Mouse (Mus musculus): ENCODE results near the gene Mrpl55. TPM values are rescaled to one million over a fixed set of nuclear protein-coding genes. Genes with fewer than 3 reads are reported as not detected.

Gene Mrpl55
- polyA plus RNA-seq, 1 experiment from 2014 or later, result 110 TPM

GRCm38 (mm10) chr11:59226787-59227603 is 24.7 kb downstream of the Mrpl55 start:
- no peak for DNase-seq (ENCODE audit: low spot score)

GRCm38 (mm10) chr11:59227604-59228121 is 25.4 kb downstream of the Mrpl55 start:
- DNase-seq (ENCODE audit: low spot score), result no peak

GRCm38 (mm10) chr11:59228122-59228953 is 26.1 kb downstream of the Mrpl55 start, which contains the start of gene Arf1:
TSS of gene Arf1 (minus strand) at chr11:59228270.
- DNase-seq (ENCODE audit: low spot score), result peak; percentile 98

GRCm38 (mm10) chr11:59230144-59230760 is 28.0 kb downstream of the Mrpl55 start:
- peak; percentile 34 for DNase-seq (ENCODE audit: low spot score)

GRCm38 (mm10) chr11:59232797-59233196 is 30.5 kb downstream of the Mrpl55 start:
- DNase-seq (ENCODE audit: low spot score), result no peak

- DNase-seq (ENCODE audit: low spot score), result no peak
Measured at GRCm38 (mm10) chr11:59238525-59239427, 36.5 kb downstream of the Mrpl55 start.

- DNase-seq (ENCODE audit: low spot score), result no peak
Measured at GRCm38 (mm10) chr11:59239428-59239785, 37.1 kb downstream of the Mrpl55 start.

- DNase-seq (ENCODE audit: low spot score), result no peak
Measured at GRCm38 (mm10) chr11:59239796-59240195, 37.5 kb downstream of the Mrpl55 start.

GRCm38 (mm10) chr11:59241841-59242240 is 39.6 kb downstream of the Mrpl55 start:
- DNase-seq (ENCODE audit: low spot score), result no peak

GRCm38 (mm10) chr11:59243856-59244255 is 41.6 kb downstream of the Mrpl55 start:
- DNase-seq (ENCODE audit: low spot score), result no peak

- DNase-seq (ENCODE audit: low spot score), result no peak
Measured at GRCm38 (mm10) chr11:59248101-59248500, 45.8 kb downstream of the Mrpl55 start.

Other genes with a start within 250 kb of the Mrpl55 start
- gene Hist3h2a, start 247.8 kb upstream of the Mrpl55 start, polyA plus RNA-seq (2015; fragmentation: Nextera tagmentation; extraction: Ambion mirVana), result 52.3 and 52.8 TPM in 2 replicates
- 0.29 and 0.44 TPM in 2 replicates for gene Trim17, start 247.8 kb upstream of the Mrpl55 start, polyA plus RNA-seq (2015; fragmentation: Nextera tagmentation; extraction: Ambion mirVana)
- gene Trim11, start 224.4 kb upstream of the Mrpl55 start, polyA plus RNA-seq (2015; fragmentation: Nextera tagmentation; extraction: Ambion mirVana), result 49.6 and 54.0 TPM in 2 replicates
- 0.04 and 0.13 TPM in 2 replicates for gene Obscn, start 66.1 kb upstream of the Mrpl55 start, polyA plus RNA-seq (2015; fragmentation: Nextera tagmentation; extraction: Ambion mirVana)
- 5.3 and 5.7 TPM in 2 replicates for gene Iba57, start 38.7 kb upstream of the Mrpl55 start, polyA plus RNA-seq (2015; fragmentation: Nextera tagmentation; extraction: Ambion mirVana)
- gene Gjc2, start 19.3 kb upstream of the Mrpl55 start, polyA plus RNA-seq (2015; fragmentation: Nextera tagmentation; extraction: Ambion mirVana), result 0.18 and 0.26 TPM in 2 replicates
- 92.3 and 93.0 TPM in 2 replicates for gene Guk1, start 10.3 kb upstream of the Mrpl55 start, polyA plus RNA-seq (2015; fragmentation: Nextera tagmentation; extraction: Ambion mirVana)
- 36.6 and 45.7 TPM in 2 replicates for gene 2310033P09Rik, start 5.8 kb downstream of the Mrpl55 start, polyA plus RNA-seq (2015; fragmentation: Nextera tagmentation; extraction: Ambion mirVana)
- 488 and 519 TPM in 2 replicates for gene Arf1, start 25.8 kb downstream of the Mrpl55 start, polyA plus RNA-seq (2015; fragmentation: Nextera tagmentation; extraction: Ambion mirVana)
- gene Wnt3a, start 88.3 kb downstream of the Mrpl55 start, polyA plus RNA-seq (2015; fragmentation: Nextera tagmentation; extraction: Ambion mirVana), result 0.13 and 0.20 TPM in 2 replicates
- 1.2 TPM in 2 replicates for gene Wnt9a, start 104.4 kb downstream of the Mrpl55 start, polyA plus RNA-seq (2015; fragmentation: Nextera tagmentation; extraction: Ambion mirVana)
- gene Prss38, start 173.2 kb downstream of the Mrpl55 start, polyA plus RNA-seq (2015; fragmentation: Nextera tagmentation; extraction: Ambion mirVana), result not detected in 2 replicates
- 10.4 and 11.8 TPM in 2 replicates for gene Jmjd4, start 247.6 kb downstream of the Mrpl55 start, polyA plus RNA-seq (2015; fragmentation: Nextera tagmentation; extraction: Ambion mirVana)
- gene Snap47, start 248.7 kb downstream of the Mrpl55 start, polyA plus RNA-seq (2015; fragmentation: Nextera tagmentation; extraction: Ambion mirVana), result 45.1 and 49.5 TPM in 2 replicates